Comparison of ENCODE assay signal across 9 mouse cellular contexts in genomic region chr1:136948127-136948422, GRCm38 (mm10). TPM values are rescaled to one million over a fixed set of nuclear protein-coding genes. Genes with fewer than 3 reads are reported as not detected.
DNase-seq lines count a peak whose midpoint lies in the region; ATAC-seq and TF ChIP-seq lines count a peak whose summit lies in the region.
"Had no signal": no experiment of that assay in that cellular context is flagged by ENCODE, and none has a peak within 500 bp of the region (broad histone marks: within the 10 kb centered on the region; RNA-seq: fewer than 3 reads in every experiment).

No protein-coding gene starts in this region.

- no peak for ATAC-seq in kidney, postnatal 0 days (replicated peaks; ENCODE audit: low FRiP score, low read depth)
- no peak for ATAC-seq in forebrain, embryonic 11.5 days (replicated peaks; ENCODE audit: low FRiP score)
- no peak for ATAC-seq in intestine, postnatal 0 days
- no peak for ATAC-seq in neural tube, embryonic 13.5 days (ENCODE audit: low read depth)
- no peak for ATAC-seq in cerebellum, adult (ENCODE audit: insufficient number of reproducible peaks, low FRiP score, low TSS enrichment)

- H3K4me1 ChIP-seq in kidney, postnatal 0 days (replicated peaks; ENCODE audit: insufficient read depth, low read length), result peaks cover 7% of the 10 kb centered on the region
- H3K4me1 ChIP-seq in forebrain, embryonic 11.5 days (replicated peaks; ENCODE audit: control insufficient read depth, insufficient read depth, low read length), result peaks cover 16% of the 10 kb centered on the region
- peaks cover 3% of the 10 kb centered on the region for H3K4me1 ChIP-seq in intestine, postnatal 0 days (replicated peaks; ENCODE audit: control insufficient read depth, insufficient read depth, low read length)
- H3K4me1 ChIP-seq in neural tube, embryonic 13.5 days (replicated peaks), result peaks cover 40% of the 10 kb centered on the region

- peak overlapping the region; percentile 41 for H3K4me3 ChIP-seq in kidney, postnatal 0 days (replicated peaks; ENCODE audit: low read depth, low read length)
- H3K4me3 ChIP-seq in forebrain, embryonic 11.5 days (ENCODE audit: low read depth, low read length), result peak overlapping the region; percentile 38
- H3K4me3 ChIP-seq in intestine, postnatal 0 days (ENCODE audit: low read depth, low read length), result peak overlapping the region; percentile 75
- H3K4me3 ChIP-seq in neural tube, embryonic 13.5 days, result peak overlapping the region; percentile 47

- H3K9me3 ChIP-seq in kidney, postnatal 0 days (replicated peaks; ENCODE audit: low read length), result no peaks in the 10 kb centered on the region
- no peaks in the 10 kb centered on the region for H3K9me3 ChIP-seq in forebrain, embryonic 11.5 days (ENCODE audit: control insufficient read depth, low read length)
- H3K9me3 ChIP-seq in intestine, postnatal 0 days (ENCODE audit: control insufficient read depth), result no peaks in the 10 kb centered on the region
- peaks cover 5% of the 10 kb centered on the region; the same call in 1 of the 2 replicates for H3K9me3 ChIP-seq in neural tube, embryonic 13.5 days

- WGBS in kidney, postnatal 0 days, result under 1% methylated on average over 7 of the region's 7 CpGs
- 1% methylated on average over 7 of the region's 7 CpGs for WGBS in forebrain, embryonic 11.5 days
- under 1% methylated on average over 7 of the region's 7 CpGs for WGBS in intestine, postnatal 0 days
- 0% methylated on average over 7 of the region's 7 CpGs for WGBS in neural tube, embryonic 13.5 days

- peaks cover 68% of the 10 kb centered on the region for H3K27me3 ChIP-seq in kidney, postnatal 0 days (ENCODE audit: insufficient read depth, low read length)
- peaks cover 86% of the 10 kb centered on the region for H3K27me3 ChIP-seq in forebrain, embryonic 11.5 days (ENCODE audit: control insufficient read depth, insufficient read depth, low read length)
- 0 out of 2 replicates have a peak, but pooled peaks cover 16% of the 10 kb centered on the region for H3K27me3 ChIP-seq in intestine, postnatal 0 days (replicated peaks; ENCODE audit: control insufficient read depth, insufficient read depth, low read length)
- H3K27me3 ChIP-seq in neural tube, embryonic 13.5 days, result peaks cover 98% of the 10 kb centered on the region

- H3K4me2 ChIP-seq in kidney, postnatal 0 days (ENCODE audit: low read length), result peak overlapping the region; percentile 80
- H3K4me2 ChIP-seq in forebrain, embryonic 11.5 days (ENCODE audit: low read depth, low read length, severe bottlenecking), result peak overlapping the region; percentile 85; the same call in 1 of the 2 replicates
- H3K4me2 ChIP-seq in intestine, postnatal 0 days (replicated peaks; ENCODE audit: low read depth), result peak overlapping the region; percentile 77
- peak overlapping the region; percentile 92 for H3K4me2 ChIP-seq in neural tube, embryonic 13.5 days

- H3K27ac ChIP-seq in kidney, postnatal 0 days, result no peak overlapping the region
- no peak overlapping the region for H3K27ac ChIP-seq in forebrain, embryonic 11.5 days (ENCODE audit: low read depth, low read length)
- H3K27ac ChIP-seq in intestine, postnatal 0 days (ENCODE audit: low read depth, low read length), result 0 out of 2 replicates have a peak overlapping the region, but pooled peaks have one; percentile 72
- H3K27ac ChIP-seq in neural tube, embryonic 13.5 days (replicated peaks), result no peak overlapping the region

- H3K9ac ChIP-seq in kidney, postnatal 0 days (ENCODE audit: low read depth, low read length), result no peak overlapping the region
- no peak overlapping the region for H3K9ac ChIP-seq in forebrain, embryonic 11.5 days (ENCODE audit: low read length)
- peak overlapping the region; percentile 81 for H3K9ac ChIP-seq in intestine, postnatal 0 days (ENCODE audit: low read depth, low read length)
- no peak overlapping the region for H3K9ac ChIP-seq in neural tube, embryonic 13.5 days

- no peak for TF ChIP-seq CTCF in kidney, postnatal 0 days (IDR thresholded peaks at IDR 0.05; ENCODE audit: low read depth)
- TF ChIP-seq CTCF in intestine, postnatal 0 days (IDR thresholded peaks at IDR 0.05; ENCODE audit: low read depth), result no peak

- DNase-seq in kidney, postnatal 0 days (ENCODE audit: low spot score), result no peak
- no peak for DNase-seq in kidney, adult 8-10 months
- DNase-seq in forebrain, embryonic 11.5 days (ENCODE audit: low spot score), result no peak
- no peak for DNase-seq in layer of hippocampus, adult 11-12 months (ENCODE audit: low spot score)
- no peak for DNase-seq in layer of hippocampus, postnatal 36 days

- no peaks in the 10 kb centered on the region for H3K36me3 ChIP-seq in kidney, postnatal 0 days (ENCODE audit: insufficient read depth, low read length)
- H3K36me3 ChIP-seq in forebrain, embryonic 11.5 days (ENCODE audit: control insufficient read depth, insufficient read depth, low read length), result no peaks in the 10 kb centered on the region
- no peaks in the 10 kb centered on the region for H3K36me3 ChIP-seq in intestine, postnatal 0 days (ENCODE audit: control insufficient read depth, insufficient read depth)
- no peaks in the 10 kb centered on the region for H3K36me3 ChIP-seq in neural tube, embryonic 13.5 days

RNA-seq across cellular contexts. Expression of gene Nr5a2, which starts 12.2 kb away (rescaled TPM):
- polyA plus RNA-seq in kidney, postnatal 0 days (2015; fragmentation: Nextera tagmentation; extraction: Ambion mirVana), result 0.34 and 0.38 TPM in 2 replicates
- 0.08 and 0.33 TPM in 2 replicates for polyA plus RNA-seq in forebrain, embryonic 11.5 days (2014; fragmentation: Nextera tagmentation; extraction: Ambion mirVana)
- 3.9 and 4.9 TPM in 2 replicates for polyA plus RNA-seq in intestine, postnatal 0 days (2015; fragmentation: Nextera tagmentation; extraction: Ambion mirVana)
- polyA plus RNA-seq in neural tube, embryonic 13.5 days (2015; fragmentation: Nextera tagmentation; extraction: Ambion mirVana), result 1.4 and 1.5 TPM in 2 replicates
- not detected for total RNA-seq in layer of hippocampus, postnatal 36 days (2021)
- total RNA-seq: common myeloid progenitor, adult 5-6 weeks had no signal
